Mouse (Mus musculus): ENCODE data around the gene Trmt2b.

GRCm38 (mm10) chrX:134285791-134286190, 9.0 kb upstream of the Trmt2b start:
- TF ChIP-seq EP300 (IDR thresholded peaks at IDR 0.05; ENCODE audit: insufficient read depth, low read depth, low read length) (no peak), POLR2A (IDR thresholded peaks at IDR 0.05; ENCODE audit: insufficient read depth, low read depth, low read length) (no peak)

Data from heart, adult 2 months (tissue).